Mouse (Mus musculus): Measurements from ENCODE around the gene Tarbp2.

GRCm38 (mm10) chr15:102473246-102473645 is 44.7 kb upstream of the Tarbp2 start:
- TF ChIP-seq CTCF (IDR thresholded peaks at IDR 0.05; ENCODE audit: low read depth) (no peak), EP300 (optimal IDR thresholded peaks at IDR 0.05) (no peak)

Measured in stomach, postnatal 0 days (tissue).